Mouse (Mus musculus): ENCODE data around the gene Eml1.

- TF ChIP-seq CTCF (IDR thresholded peaks at IDR 0.05; ENCODE audit: borderline replicate concordance, insufficient read depth, low read length) (no peak), POLR2A (IDR thresholded peaks at IDR 0.05; ENCODE audit: low read depth, low read length) (no peak)
Measured at GRCm38 (mm10) chr12:108374689-108375088, 3.9 kb downstream of the Eml1 start.

All from embryonic fibroblast, embryonic 13.5 days (primary cell).